Mouse (Mus musculus) liver, embryonic 16.5 days (tissue): ENCODE data around the gene Myrf. TPM values are rescaled to one million over a fixed set of nuclear protein-coding genes. Genes with fewer than 3 reads are reported as not detected.

Source experiments
- ATAC-seq: fragments of 200-750 bp; cut with Nextera tagmentation; 2 replicates; pipeline ENCODE4 v1.8.0; 2017; ENCODE audit warnings: low read depth, mild to moderate bottlenecking, moderate number of reproducible peaks, moderate library complexity
- H3K27ac ChIP-seq: fragments of 300-500 bp; sonication (generic); 2 replicates; pipeline ENCODE4 v1.5.1; 2014; ENCODE audit warnings: mild to moderate bottlenecking, low read length
- H3K27me3 ChIP-seq: fragments of 300-500 bp; sonication (generic); 2 replicates; pipeline ENCODE4 v1.6.1; 2014; ENCODE audit warnings: low read depth, low read length, mixed read lengths; ENCODE audit not compliant: control insufficient read depth, insufficient read depth
- H3K36me3 ChIP-seq: fragments of 300-500 bp; sonication (generic); 2 replicates; pipeline ENCODE4 v1.6.1; 2014; ENCODE audit warnings: mild to moderate bottlenecking; ENCODE audit not compliant: control insufficient read depth, insufficient read depth
- H3K4me1 ChIP-seq: fragments of 300-500 bp; sonication (generic); 2 replicates; pipeline ENCODE4 v1.6.1; 2014; ENCODE audit warnings: low read depth, low read length, mixed read lengths; ENCODE audit not compliant: control insufficient read depth
- H3K4me2 ChIP-seq: fragments of 300-500 bp; sonication (generic); 2 replicates; pipeline ENCODE4 v1.6.1; 2014; ENCODE audit warnings: low read depth, low read length, mixed read lengths
- H3K4me3 ChIP-seq: fragments of 300-500 bp; sonication (generic); 2 replicates; pipeline ENCODE4 v1.5.1; 2014; ENCODE audit warnings: low read depth, mild to moderate bottlenecking, low read length
- H3K9ac ChIP-seq: fragments of 300-500 bp; sonication (generic); 2 replicates; pipeline ENCODE4 v1.6.1; 2014; ENCODE audit warnings: low read depth, low read length
- H3K9me3 ChIP-seq: fragments of 300-500 bp; sonication (generic); replicated peaks from 2 replicates; pipeline ENCODE4 v1.6.1; 2016; ENCODE audit warnings: low read length; ENCODE audit not compliant: control insufficient read depth
- WGBS: fragments of 180-500 bp; shearing (Covaris S2); extraction: QIAGEN DNeasy Blood & Tissue Kit; methylation state at CpG from one replicate; pipeline ENCODE4 v1.1.7; 2014; ENCODE audit not compliant: insufficient replicate concordance; 5-methylcytosine and 5-hydroxymethylcytosine counted together
- polyA plus RNA-seq: library from polyadenylated mRNA; unstranded; fragments of >200 nt; fragmentation: Nextera tagmentation; extraction: Ambion mirVana; gene quantifications from 2 replicates; pipeline ENCODE4 v1.2.1, GENCODE M21; 2015

The Myrf gene
- polyA plus RNA-seq, 1 experiment from 2014 or later, result 3.9 TPM

- ATAC-seq, result no peak
- 7% methylated on average over 17 of the region's 17 CpGs for WGBS
- no peak overlapping the region for H3K4me2 ChIP-seq
- no peak overlapping the region for H3K9ac ChIP-seq
- H3K36me3 ChIP-seq, result no peaks in the 10 kb centered on the region
- H3K4me1 ChIP-seq, result peaks cover 10% of the 10 kb centered on the region
- H3K27me3 ChIP-seq, result no peaks in the 10 kb centered on the region
- no peaks in the 10 kb centered on the region for H3K9me3 ChIP-seq
- no peak overlapping the region for H3K4me3 ChIP-seq
- no peak overlapping the region for H3K27ac ChIP-seq
These were observed 36.8 kb upstream of the Myrf start for GRCm38 (mm10) chr19:10277331-10277730.

- Histone ChIP-seq H3K9me3 (no peaks in the 10 kb centered on the region), H3K36me3 (no peaks in the 10 kb centered on the region), H3K9ac (no peak overlapping the region), H3K4me1 (peaks cover 10% of the 10 kb centered on the region), H3K27ac (no peak overlapping the region), H3K27me3 (no peaks in the 10 kb centered on the region), H3K4me3 (no peak overlapping the region), H3K4me2 (no peak overlapping the region)
- ATAC-seq, result no peak
- 65% methylated on average over 12 of the region's 12 CpGs for WGBS
These were observed 36.1 kb upstream of the Myrf start for GRCm38 (mm10) chr19:10276483-10277144.

- H3K27me3 ChIP-seq, result no peaks in the 10 kb centered on the region
- no peak overlapping the region for H3K9ac ChIP-seq
- no peak overlapping the region for H3K4me3 ChIP-seq
- WGBS, result 44% methylated on average over 5 of the region's 5 CpGs
- peaks cover 10% of the 10 kb centered on the region for H3K4me1 ChIP-seq
- H3K9me3 ChIP-seq, result no peaks in the 10 kb centered on the region
- no peaks in the 10 kb centered on the region for H3K36me3 ChIP-seq
- H3K4me2 ChIP-seq, result no peak overlapping the region
- H3K27ac ChIP-seq, result no peak overlapping the region
- no peak for ATAC-seq
These were observed 33.5 kb upstream of the Myrf start for GRCm38 (mm10) chr19:10274056-10274455.

- Histone ChIP-seq H3K4me3 (no peak overlapping the region), H3K27me3 (no peaks in the 10 kb centered on the region), H3K9me3 (no peaks in the 10 kb centered on the region), H3K27ac (no peak overlapping the region), H3K36me3 (no peaks in the 10 kb centered on the region), H3K4me1 (peaks cover 4% of the 10 kb centered on the region), H3K9ac (no peak overlapping the region), H3K4me2 (no peak overlapping the region)
- ATAC-seq, result no peak
- WGBS, result 19% methylated on average over 11 of the region's 11 CpGs
These were observed 32.2 kb upstream of the Myrf start for GRCm38 (mm10) chr19:10272746-10273145.

GRCm38 (mm10) chr19:10271592-10271991 lies 31.0 kb upstream of the Myrf start:
- no peak for ATAC-seq
- Histone ChIP-seq H3K27ac (no peak overlapping the region), H3K9ac (no peak overlapping the region), H3K36me3 (no peaks in the 10 kb centered on the region), H3K27me3 (no peaks in the 10 kb centered on the region), H3K9me3 (no peaks in the 10 kb centered on the region), H3K4me3 (no peak overlapping the region), H3K4me2 (no peak overlapping the region), H3K4me1 (peaks cover 4% of the 10 kb centered on the region; the same call in 1 of the 2 replicates)
- 64% methylated on average over 7 of the region's 7 CpGs for WGBS

- Histone ChIP-seq H3K36me3 (no peaks in the 10 kb centered on the region), H3K4me1 (peaks cover 4% of the 10 kb centered on the region; the same call in 1 of the 2 replicates), H3K4me2 (no peak overlapping the region), H3K9ac (no peak overlapping the region), H3K27ac (no peak overlapping the region), H3K9me3 (no peaks in the 10 kb centered on the region), H3K27me3 (no peaks in the 10 kb centered on the region), H3K4me3 (no peak overlapping the region)
- ATAC-seq, result no peak
- 61% methylated on average over 5 of the region's 5 CpGs for WGBS
These were observed 29.8 kb upstream of the Myrf start for GRCm38 (mm10) chr19:10270356-10270755.

GRCm38 (mm10) chr19:10268851-10269250 lies 28.3 kb upstream of the Myrf start:
- Histone ChIP-seq H3K9me3 (no peaks in the 10 kb centered on the region), H3K36me3 (no peaks in the 10 kb centered on the region), H3K4me3 (no peak overlapping the region), H3K27me3 (no peaks in the 10 kb centered on the region), H3K27ac (no peak overlapping the region), H3K4me2 (no peak overlapping the region), H3K9ac (no peak overlapping the region), H3K4me1 (peaks cover 4% of the 10 kb centered on the region; the same call in 1 of the 2 replicates)
- ATAC-seq, result no peak
- WGBS, result 68% methylated on average over 15 of the region's 15 CpGs

- peaks cover 4% of the 10 kb centered on the region; the same call in 1 of the 2 replicates for H3K4me1 ChIP-seq
- H3K4me3 ChIP-seq, result no peak overlapping the region
- H3K4me2 ChIP-seq, result no peak overlapping the region
- WGBS, result 63% methylated on average over 10 of the region's 10 CpGs
- H3K27ac ChIP-seq, result no peak overlapping the region
- no peaks in the 10 kb centered on the region for H3K36me3 ChIP-seq
- H3K9me3 ChIP-seq, result no peaks in the 10 kb centered on the region
- no peaks in the 10 kb centered on the region for H3K27me3 ChIP-seq
- no peak overlapping the region for H3K9ac ChIP-seq
- peak; percentile 80 for ATAC-seq
These were observed 27.4 kb upstream of the Myrf start for GRCm38 (mm10) chr19:10267953-10268352.

- ATAC-seq, result no peak
- Histone ChIP-seq H3K27ac (no peak overlapping the region), H3K4me2 (no peak overlapping the region), H3K4me3 (no peak overlapping the region), H3K4me1 (peaks cover 4% of the 10 kb centered on the region; the same call in 1 of the 2 replicates), H3K36me3 (no peaks in the 10 kb centered on the region), H3K27me3 (no peaks in the 10 kb centered on the region), H3K9ac (no peak overlapping the region), H3K9me3 (no peaks in the 10 kb centered on the region)
- WGBS, result 26% methylated on average over 15 of the region's 15 CpGs
These were observed 26.5 kb upstream of the Myrf start for GRCm38 (mm10) chr19:10267057-10267456.
